Mouse (Mus musculus) bone marrow macrophage, adult 2 months (primary cell): ENCODE results near the gene Gm13030.
"Not testable (repeated sequence)": the region's sequence is repeated elsewhere in the genome, so short reads cannot be mapped to it uniquely, and the experiment has no call there.

ENCODE experiments used
- CTCF ChIP-seq: IDR thresholded peaks from 2 replicates; pipeline ENCODE4 v1.5.1; 2012; ENCODE audit warnings: low read depth, mild to moderate bottlenecking, low read length, moderate library complexity
- POLR2A ChIP-seq: IDR thresholded peaks from 2 replicates; pipeline ENCODE4 v1.6.1; 2012; ENCODE audit warnings: mild to moderate bottlenecking, low read depth, low read length, borderline replicate concordance

GRCm38 (mm10) chr4:138824161-138824560 is 49.6 kb downstream of the Gm13030 start:
- TF ChIP-seq POLR2A, CTCF: not testable (repeated sequence)
